Mouse (Mus musculus) midbrain, embryonic 14.5 days (tissue): Measurements from ENCODE around the gene Pla2g2c. TPM values are rescaled to one million over a fixed set of nuclear protein-coding genes. Genes with fewer than 3 reads are reported as not detected.

Experiments used
- ATAC-seq: fragments of 200-750 bp; cut with Nextera tagmentation; 2 replicates; pipeline ENCODE4 v1.8.0; 2017; ENCODE audit warnings: moderate number of reproducible peaks, moderate library complexity; ENCODE audit not compliant: low FRiP score, low TSS enrichment
- DNase-seq: peaks from one replicate; pipeline ENCODE4 v3.0.0-alpha.2; 2015
- H3K27ac ChIP-seq: fragments of 300-500 bp; sonication (generic); replicated peaks from 2 replicates; pipeline ENCODE4 v1.5.1; 2014; ENCODE audit warnings: mild to moderate bottlenecking, low read depth, low read length, moderate library complexity
- H3K27me3 ChIP-seq: fragments of 300-500 bp; sonication (generic); 2 replicates; pipeline ENCODE4 v1.6.1; 2014; ENCODE audit warnings: low read length, control low read depth, mixed read lengths; ENCODE audit not compliant: control insufficient read depth, insufficient read depth
- H3K36me3 ChIP-seq: fragments of 300-500 bp; sonication (generic); 2 replicates; pipeline ENCODE4 v1.6.1; 2014; ENCODE audit warnings: low read length, control low read depth; ENCODE audit not compliant: control insufficient read depth, insufficient read depth
- H3K4me1 ChIP-seq: fragments of 300-500 bp; sonication (generic); 2 replicates; pipeline ENCODE4 v1.6.1; 2014; ENCODE audit warnings: mild to moderate bottlenecking, antibody characterized with exemption, low read length, control low read depth; ENCODE audit not compliant: control insufficient read depth, insufficient read depth
- H3K4me2 ChIP-seq: fragments of 300-500 bp; sonication (generic); 2 replicates; pipeline ENCODE4 v1.6.1; 2014; ENCODE audit warnings: mild to moderate bottlenecking, low read length, moderate library complexity
- H3K4me3 ChIP-seq: fragments of 300-500 bp; sonication (generic); replicated peaks from 2 replicates; pipeline ENCODE4 v1.5.1; 2014; ENCODE audit warnings: low read depth, low read length
- H3K9ac ChIP-seq: fragments of 300-500 bp; sonication (generic); replicated peaks from 2 replicates; pipeline ENCODE4 v1.6.1; 2014; ENCODE audit warnings: mild to moderate bottlenecking, low read length, moderate library complexity
- H3K9me3 ChIP-seq: fragments of 300-500 bp; sonication (generic); 2 replicates; pipeline ENCODE4 v1.6.1; 2016; ENCODE audit warnings: low read length, control low read depth, mixed read lengths; ENCODE audit not compliant: control insufficient read depth
- WGBS: fragments of 180-500 bp; shearing (Covaris S2); extraction: QIAGEN DNeasy Blood & Tissue Kit; methylation state at CpG from one replicate; pipeline ENCODE4 v1.1.7; 2014; 5-methylcytosine and 5-hydroxymethylcytosine counted together
- polyA plus RNA-seq: library from polyadenylated mRNA; unstranded; fragments of >200 nt; fragmentation: Nextera tagmentation; extraction: Ambion mirVana; gene quantifications from 2 replicates; pipeline ENCODE4 v1.2.1, GENCODE M21; 2014

Pla2g2c gene
- polyA plus RNA-seq, 1 experiment from 2014 or later, result 0.83 TPM

GRCm38 (mm10) chr4:138691443-138692181 lies 33.0 kb upstream of the Pla2g2c start:
- 13% methylated on average over 19 of the region's 19 CpGs for WGBS
- ATAC-seq (no peak), DNase-seq (peak; percentile 52)
- Histone ChIP-seq H3K4me2 (no peak overlapping the region), H3K4me1 (peaks cover 57% of the 10 kb centered on the region), H3K36me3 (no peaks in the 10 kb centered on the region), H3K27me3 (no peaks in the 10 kb centered on the region), H3K9me3 (no peaks in the 10 kb centered on the region), H3K4me3 (no peak overlapping the region), H3K27ac (no peak overlapping the region; the same call in 1 of the 2 replicates), H3K9ac (no peak overlapping the region)

GRCm38 (mm10) chr4:138693043-138693692 lies 31.4 kb upstream of the Pla2g2c start:
- Histone ChIP-seq H3K4me3 (no peak overlapping the region), H3K4me2 (peak overlapping the region; percentile 4; the same call in 1 of the 2 replicates), H3K4me1 (peaks cover 57% of the 10 kb centered on the region), H3K9me3 (no peaks in the 10 kb centered on the region), H3K27ac (peak overlapping the region; percentile 49; the same call in 1 of the 2 replicates), H3K27me3 (no peaks in the 10 kb centered on the region), H3K36me3 (no peaks in the 10 kb centered on the region), H3K9ac (no peak overlapping the region)
- no peak for ATAC-seq
- DNase-seq, result peak; percentile 55
- 13% methylated on average over 12 of the region's 12 CpGs for WGBS

- H3K36me3 ChIP-seq, result no peaks in the 10 kb centered on the region
- H3K27me3 ChIP-seq, result no peaks in the 10 kb centered on the region
- DNase-seq, result peak; percentile 32
- no peak overlapping the region for H3K4me2 ChIP-seq
- H3K9ac ChIP-seq, result no peak overlapping the region
- WGBS, result 13% methylated on average over 7 of the region's 7 CpGs
- no peak overlapping the region for H3K27ac ChIP-seq
- no peaks in the 10 kb centered on the region for H3K9me3 ChIP-seq
- H3K4me1 ChIP-seq, result peaks cover 24% of the 10 kb centered on the region
- H3K4me3 ChIP-seq, result no peak overlapping the region
- ATAC-seq, result no peak
These were observed 27.9 kb upstream of the Pla2g2c start for GRCm38 (mm10) chr4:138696720-138697119.

GRCm38 (mm10) chr4:138697166-138697860 lies 27.3 kb upstream of the Pla2g2c start:
- H3K4me2 ChIP-seq, result no peak overlapping the region
- ATAC-seq (no peak), DNase-seq (no peak)
- H3K9me3 ChIP-seq, result no peaks in the 10 kb centered on the region
- peaks cover 18% of the 10 kb centered on the region for H3K4me1 ChIP-seq
- H3K4me3 ChIP-seq, result no peak overlapping the region
- H3K27me3 ChIP-seq, result no peaks in the 10 kb centered on the region
- no peak overlapping the region for H3K9ac ChIP-seq
- no peaks in the 10 kb centered on the region for H3K36me3 ChIP-seq
- 30% methylated on average over 10 of the region's 10 CpGs for WGBS
- H3K27ac ChIP-seq, result no peak overlapping the region

- 65% methylated on average over 2 of the region's 2 CpGs for WGBS
- no peak for ATAC-seq
- H3K27me3 ChIP-seq, result no peaks in the 10 kb centered on the region
- no peak overlapping the region for H3K27ac ChIP-seq
- H3K9me3 ChIP-seq, result no peaks in the 10 kb centered on the region
- H3K36me3 ChIP-seq, result no peaks in the 10 kb centered on the region
- H3K4me1 ChIP-seq, result peaks cover 9% of the 10 kb centered on the region
- no peak overlapping the region for H3K4me3 ChIP-seq
- no peak overlapping the region for H3K9ac ChIP-seq
- DNase-seq, result no peak
- no peak overlapping the region for H3K4me2 ChIP-seq
These were observed 26.3 kb upstream of the Pla2g2c start for GRCm38 (mm10) chr4:138698296-138698695.

GRCm38 (mm10) chr4:138700184-138700982 lies 24.2 kb upstream of the Pla2g2c start:
- Histone ChIP-seq H3K9me3 (no peaks in the 10 kb centered on the region), H3K4me1 (0 out of 2 replicates have a peak, but pooled peaks cover 3% of the 10 kb centered on the region), H3K4me2 (no peak overlapping the region), H3K9ac (no peak overlapping the region), H3K27ac (no peak overlapping the region), H3K4me3 (no peak overlapping the region), H3K27me3 (no peaks in the 10 kb centered on the region), H3K36me3 (no peaks in the 10 kb centered on the region)
- peak; percentile 92 for DNase-seq
- no peak; the same call in 1 of the 2 replicates for ATAC-seq
- 29% methylated on average over 15 of the region's 15 CpGs for WGBS

- Histone ChIP-seq H3K9ac (no peak overlapping the region), H3K4me2 (no peak overlapping the region), H3K4me1 (0 out of 2 replicates have a peak, but pooled peaks cover 3% of the 10 kb centered on the region), H3K9me3 (no peaks in the 10 kb centered on the region), H3K27ac (no peak overlapping the region), H3K36me3 (no peaks in the 10 kb centered on the region), H3K4me3 (no peak overlapping the region), H3K27me3 (no peaks in the 10 kb centered on the region)
- DNase-seq (no peak), ATAC-seq (no peak)
- 71% methylated on average over 8 of the region's 8 CpGs for WGBS
These were observed 23.5 kb upstream of the Pla2g2c start for GRCm38 (mm10) chr4:138701111-138701510.

GRCm38 (mm10) chr4:138702031-138702430 lies 22.6 kb upstream of the Pla2g2c start:
- H3K9ac ChIP-seq, result no peak overlapping the region
- no peak overlapping the region for H3K27ac ChIP-seq
- H3K27me3 ChIP-seq, result no peaks in the 10 kb centered on the region
- no peaks in the 10 kb centered on the region for H3K36me3 ChIP-seq
- 0 out of 2 replicates have a peak, but pooled peaks cover 3% of the 10 kb centered on the region for H3K4me1 ChIP-seq
- H3K4me3 ChIP-seq, result no peak overlapping the region
- no peak overlapping the region for H3K4me2 ChIP-seq
- no peak for DNase-seq
- no peaks in the 10 kb centered on the region for H3K9me3 ChIP-seq
- no peak for ATAC-seq
- WGBS, result 79% methylated on average over 2 of the region's 2 CpGs
